Mouse (Mus musculus) testis, adult 2 months (tissue): ENCODE measurements around the gene Rwdd4a.

ENCODE experiments used
- CTCF ChIP-seq: fragments of 200-500 bp; IDR thresholded peaks from 2 replicates; pipeline ENCODE4 v1.5.1; 2012; ENCODE audit warnings: low read depth, mild to moderate bottlenecking, inconsistent platforms, low read length, moderate library complexity; ENCODE audit not compliant: control insufficient read depth, insufficient read depth, insufficient replicate concordance
- POLR2A ChIP-seq: fragments of 200-500 bp; IDR thresholded peaks from 2 replicates; pipeline ENCODE4 v1.6.1; 2012; ENCODE audit warnings: low read depth, mild to moderate bottlenecking, inconsistent platforms, low read length, moderate library complexity; ENCODE audit not compliant: control insufficient read depth

DNA sequence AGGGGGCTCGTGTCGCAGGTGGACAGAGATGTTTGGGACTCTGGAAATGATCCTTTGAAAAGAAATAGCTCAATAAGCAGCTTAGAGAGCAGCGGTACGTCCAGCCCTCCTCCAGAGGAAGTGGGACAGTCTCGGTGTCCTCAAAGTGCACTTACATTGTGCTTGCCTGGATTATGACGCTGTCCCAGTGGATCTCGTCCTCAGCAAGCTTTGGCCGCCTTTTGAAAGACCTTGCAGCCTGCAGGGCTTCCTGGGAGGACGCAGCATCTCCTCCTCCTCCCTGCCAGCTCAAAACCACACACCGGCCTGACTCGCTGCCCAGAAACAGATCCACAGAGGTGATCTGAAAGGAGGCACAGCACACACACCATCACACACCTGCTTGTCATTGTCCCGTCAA is 28.0 kb upstream of the Rwdd4a start:
- TF ChIP-seq CTCF, result no peak
- no peak for TF ChIP-seq POLR2A
